Mouse (Mus musculus) left cerebral cortex, postnatal 25 days (tissue): ENCODE data around the gene Atxn1l. TPM values are rescaled to one million over a fixed set of nuclear protein-coding genes. Genes with fewer than 3 reads are reported as not detected.

ENCODE experiments used
- DNase-seq, 2 experiments: peaks; one replicate each; pipeline ENCODE4 v3.0.0; 2022; ENCODE audit warnings: low spot score in 2 of 2, mixed read lengths in 1 of 2
- intact Hi-C: fragments of 180-260 bp; cut with DNase I; formaldehyde crosslinking; loops from one replicate; pipeline ENCODE4 v1.15.1; 2025
- total RNA-seq, 2 experiments: library from RNA; stranded (reverse); gene quantifications; 2 replicates each; pipeline ENCODE4 v1.2.3; 2021

Atxn1l gene
- total RNA-seq, 2 experiments from 2014 or later: 36.9 to 38.5 TPM

DNA sequence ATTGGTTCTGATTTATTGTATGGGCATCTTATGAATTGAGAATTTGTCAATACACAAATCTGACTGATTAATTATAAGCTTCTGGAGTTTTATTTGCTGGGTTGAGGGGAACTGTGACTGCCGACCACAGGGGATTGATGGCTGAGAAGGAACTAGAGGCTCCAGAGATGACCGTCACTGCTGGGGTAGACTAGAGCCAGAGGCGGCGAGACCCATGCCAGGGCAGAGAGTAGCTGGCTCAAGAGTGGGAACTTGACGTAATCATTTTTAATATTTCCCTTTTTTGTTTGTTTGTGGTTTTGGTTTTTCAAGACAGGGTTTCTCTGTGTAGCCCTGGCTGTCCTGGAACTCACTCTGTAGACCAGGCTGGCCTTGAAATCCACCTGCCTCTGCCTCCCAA is 50.3 kb downstream of the Atxn1l start:
- intact Hi-C loops: no loop called here
- no peak for DNase-seq

DNA sequence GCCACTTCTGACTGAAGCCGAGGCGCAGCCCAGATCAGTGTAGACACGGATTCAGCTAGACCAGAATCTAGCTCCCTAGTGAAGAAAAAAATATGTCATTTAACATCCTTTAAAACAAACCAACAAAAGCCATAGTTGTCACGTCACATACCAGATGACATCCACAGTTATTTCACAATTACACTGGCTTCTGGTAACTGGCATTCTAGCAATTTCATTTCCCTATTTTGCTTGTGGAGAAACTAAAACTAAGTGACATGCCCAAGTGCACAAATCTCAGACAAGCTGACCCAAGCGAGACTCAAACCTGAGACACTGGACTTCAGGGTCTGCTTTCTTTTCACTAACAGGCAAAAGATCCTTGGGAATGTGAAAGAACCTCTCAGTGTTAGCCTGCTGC is 55.4 kb downstream of the Atxn1l start:
- no peak for DNase-seq

DNA sequence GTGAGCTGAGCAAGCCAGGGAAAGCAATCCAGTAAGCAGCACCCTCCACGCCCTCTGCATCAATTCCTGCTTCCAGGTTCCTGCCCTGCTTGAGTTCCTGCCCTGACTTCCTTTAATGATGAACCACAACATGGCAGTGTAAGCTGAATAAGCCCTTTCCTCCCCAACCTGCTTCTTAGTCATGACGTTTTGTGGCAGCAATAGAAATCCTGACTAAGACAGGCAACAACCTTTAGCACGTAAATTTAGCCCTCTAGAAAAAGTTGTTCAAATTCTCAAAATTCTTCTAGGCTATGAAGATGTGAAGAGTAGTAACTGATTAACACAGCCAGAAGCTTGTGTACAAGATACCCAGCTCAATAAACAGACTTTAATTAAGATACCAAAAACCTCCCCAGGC is 56.0 kb downstream of the Atxn1l start:
- intact Hi-C loops: no loop called here
- no peak for DNase-seq

More for the DNA sequence above, 55.4 kb downstream of the Atxn1l start:
- intact Hi-C loops: no loop called here

Other genes with a start within 250 kb of the Atxn1l start
- under 1 TPM; 0.25 to 0.30 TPM for gene Pmfbp1, start 243.7 kb downstream of the Atxn1l start, total RNA-seq
- 10 to 100 TPM; 26.3 to 28.2 TPM for gene Dhx38, start 171.9 kb downstream of the Atxn1l start, total RNA-seq
- 10 to 100 TPM; 14.8 to 17.5 TPM for gene Txnl4b, start 171.8 kb downstream of the Atxn1l start, total RNA-seq
- gene Hp, start 158.6 kb downstream of the Atxn1l start, total RNA-seq: under 1 TPM in 1 of 2 experiments, not detected in 1; 0.57 TPM
- 10 to 100 TPM; 15.2 to 18.1 TPM for gene Dhodh, start 129.1 kb downstream of the Atxn1l start, total RNA-seq
- gene Pkd1l3, start 123.2 kb downstream of the Atxn1l start, total RNA-seq: under 1 TPM; 0.44 to 0.94 TPM
- gene Ist1, start 44.5 kb downstream of the Atxn1l start, total RNA-seq: 10 to 100 TPM; 72.4 to 77.4 TPM
- 10 to 100 TPM; 47.0 to 48.4 TPM for gene Zfp821, start 32.2 kb downstream of the Atxn1l start, total RNA-seq
- 10 to 100 TPM; 87.0 to 96.8 TPM for gene Ap1g1, start 40.8 kb upstream of the Atxn1l start, total RNA-seq
- 10 to 100 TPM; 33.7 to 35.1 TPM for gene Phlpp2, start 130.8 kb upstream of the Atxn1l start, total RNA-seq
- not detected for gene Marveld3, start 224.5 kb upstream of the Atxn1l start, total RNA-seq